Mouse (Mus musculus) megakaryocyte, embryonic 14.5 days (primary cell): ENCODE results near the gene Spn.

Experiments
- FLI1 ChIP-seq: IDR thresholded peaks from 2 replicates; pipeline ENCODE4 v1.6.1; 2012; ENCODE audit warnings: low read length, inconsistent platforms, mixed read lengths
- GATA1 ChIP-seq: IDR thresholded peaks from 3 replicates; pipeline ENCODE4 v1.6.1; 2012; ENCODE audit warnings: mixed read lengths, low read length, inconsistent platforms, borderline replicate concordance

DNA sequence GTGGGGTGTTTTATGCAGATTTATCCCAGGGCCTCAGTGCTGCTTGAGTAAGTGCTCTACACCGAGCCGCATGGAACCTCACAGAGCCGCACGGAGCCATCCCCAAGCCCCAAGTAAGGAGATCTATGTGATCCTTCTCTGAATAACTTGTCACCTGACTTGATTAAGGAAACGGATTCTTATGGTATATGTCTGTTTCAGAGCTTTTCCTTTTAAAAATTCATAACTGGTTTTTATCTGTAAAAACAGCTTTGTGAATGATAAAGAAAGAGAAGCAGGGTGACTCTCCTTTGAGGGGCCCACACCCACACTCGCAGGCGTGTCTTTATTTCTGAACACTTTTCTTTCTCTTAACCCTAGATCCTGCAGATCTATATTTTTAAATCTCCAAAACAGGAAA, 1.5 kb upstream of the Spn start:
- no peak for TF ChIP-seq GATA1
- no peak for TF ChIP-seq FLI1
